Mouse (Mus musculus) liver, embryonic 11.5 days (tissue): Measurements from ENCODE around the gene Cnpy1. TPM values are rescaled to one million over a fixed set of nuclear protein-coding genes. Genes with fewer than 3 reads are reported as not detected.

Experiments used
- ATAC-seq: fragments of 200-750 bp; cut with Nextera tagmentation; replicated peaks from 2 replicates; pipeline ENCODE4 v1.8.0; 2017; ENCODE audit warnings: moderate number of reproducible peaks, mild to moderate bottlenecking, moderate TSS enrichment, moderate library complexity; ENCODE audit not compliant: low FRiP score
- DNase-seq: peaks from one replicate; pipeline ENCODE4 v3.0.0-alpha.2; 2017; ENCODE audit warnings: low spot score
- H3K27ac ChIP-seq: fragments of 300-500 bp; sonication (generic); 2 replicates; pipeline ENCODE4 v1.5.1; 2014; ENCODE audit warnings: mild to moderate bottlenecking, low read depth, low read length, control low read depth
- H3K27me3 ChIP-seq: fragments of 300-500 bp; sonication (generic); replicated peaks from 2 replicates; pipeline ENCODE4 v1.6.1; 2014; ENCODE audit warnings: low read length, mixed read lengths; ENCODE audit not compliant: control insufficient read depth, insufficient read depth
- H3K36me3 ChIP-seq: fragments of 300-500 bp; sonication (generic); 2 replicates; pipeline ENCODE4 v1.6.1; 2014; ENCODE audit warnings: mild to moderate bottlenecking, low read length, moderate library complexity, mixed read lengths; ENCODE audit not compliant: control insufficient read depth, insufficient read depth
- H3K4me1 ChIP-seq: fragments of 300-500 bp; sonication (generic); replicated peaks from 2 replicates; pipeline ENCODE4 v1.6.1; 2014; ENCODE audit warnings: low read length, mixed read lengths; ENCODE audit not compliant: control insufficient read depth, insufficient read depth
- H3K4me2 ChIP-seq: fragments of 300-500 bp; sonication (generic); 2 replicates; pipeline ENCODE4 v1.6.1; 2014; ENCODE audit warnings: mild to moderate bottlenecking, control low read depth, moderate library complexity
- H3K4me3 ChIP-seq: fragments of 300-500 bp; sonication (generic); 2 replicates; pipeline ENCODE4 v1.5.1; 2014; ENCODE audit warnings: low read depth, low read length, control low read depth
- H3K9ac ChIP-seq: fragments of 300-500 bp; sonication (generic); 2 replicates; pipeline ENCODE4 v1.6.1; 2014; ENCODE audit warnings: low read depth, low read length, control low read depth
- H3K9me3 ChIP-seq: fragments of 300-500 bp; sonication (generic); 2 replicates; pipeline ENCODE4 v1.6.1; 2016; ENCODE audit warnings: low read length, inconsistent platforms, mixed read lengths; ENCODE audit not compliant: control insufficient read depth
- WGBS: fragments of 180-500 bp; shearing (Covaris S2); extraction: QIAGEN DNeasy Blood & Tissue Kit; methylation state at CpG from one replicate; pipeline ENCODE4 v1.1.7; 2014; 5-methylcytosine and 5-hydroxymethylcytosine counted together
- polyA plus RNA-seq: library from polyadenylated mRNA; unstranded; fragments of >200 nt; fragmentation: Nextera tagmentation; extraction: Ambion mirVana; gene quantifications from 2 replicates; pipeline ENCODE4 v1.2.1, GENCODE M21; 2014

The Cnpy1 gene
- polyA plus RNA-seq, 1 experiment from 2014 or later = 0.16 TPM

- no peaks in the 10 kb centered on the region for H3K27me3 ChIP-seq
- H3K4me1 ChIP-seq = no peaks in the 10 kb centered on the region
- H3K9me3 ChIP-seq = no peaks in the 10 kb centered on the region
- WGBS = 50% methylated on average over 4 of the region's 4 CpGs
- no peak overlapping the region for H3K4me2 ChIP-seq
- H3K36me3 ChIP-seq = no peaks in the 10 kb centered on the region
- no peak overlapping the region for H3K27ac ChIP-seq
- DNase-seq (no peak), ATAC-seq (no peak)
- H3K4me3 ChIP-seq = no peak overlapping the region
- H3K9ac ChIP-seq = no peak overlapping the region
Measured at GRCm38 (mm10) chr5:28237055-28237454, 8.6 kb downstream of the Cnpy1 start.

DNA sequence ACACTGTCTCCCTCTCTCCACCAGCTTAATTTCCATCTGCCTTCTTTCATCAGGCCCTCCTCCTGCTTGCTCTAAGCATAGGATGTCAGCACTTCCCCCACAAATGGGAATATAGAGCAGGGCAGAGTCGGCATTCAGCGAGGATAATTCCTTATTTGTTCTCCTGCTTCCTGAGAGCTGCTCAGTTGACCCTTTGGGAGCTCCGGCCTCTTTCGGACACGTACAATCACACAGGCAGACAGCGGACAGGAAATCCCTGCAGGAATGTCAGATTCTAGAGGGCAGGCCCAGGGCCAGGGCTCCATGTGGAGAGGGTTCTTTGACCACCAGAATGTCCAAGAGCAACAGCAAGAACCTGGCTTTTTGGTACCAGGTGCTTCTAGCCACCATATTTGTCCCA is 9.5 kb downstream of the Cnpy1 start:
- no peaks in the 10 kb centered on the region for H3K4me1 ChIP-seq
- no peak overlapping the region for H3K4me3 ChIP-seq
- no peaks in the 10 kb centered on the region for H3K27me3 ChIP-seq
- H3K36me3 ChIP-seq = no peaks in the 10 kb centered on the region
- ATAC-seq (0 out of 2 replicates have a peak, but pooled peaks have one; percentile 20), DNase-seq (no peak)
- no peak overlapping the region for H3K4me2 ChIP-seq
- 51% methylated on average over 6 of the region's 6 CpGs for WGBS
- H3K9ac ChIP-seq = no peak overlapping the region
- no peak overlapping the region for H3K27ac ChIP-seq
- no peaks in the 10 kb centered on the region for H3K9me3 ChIP-seq

DNA sequence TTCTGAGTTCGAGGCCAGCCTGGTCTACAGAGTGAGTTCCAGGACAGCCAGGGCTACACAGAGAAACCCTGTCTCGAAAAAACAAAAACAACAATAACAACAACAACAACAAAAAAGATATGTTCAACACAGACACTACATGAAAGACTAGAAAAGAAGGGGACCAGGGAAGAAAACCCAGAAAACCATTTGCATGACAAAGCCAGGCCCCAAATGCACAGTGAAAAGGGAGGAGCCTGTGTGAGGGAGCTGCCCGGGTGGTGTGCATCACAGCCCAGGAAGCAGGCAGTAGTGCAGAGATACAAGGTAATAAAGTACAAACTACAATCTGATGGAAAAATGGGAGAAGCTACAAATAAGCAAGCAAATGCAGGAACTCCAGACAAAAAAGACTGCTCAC is 13.5 kb downstream of the Cnpy1 start:
- 73% methylated on average over 3 of the region's 3 CpGs for WGBS
- no peaks in the 10 kb centered on the region for H3K4me1 ChIP-seq
- no peaks in the 10 kb centered on the region for H3K9me3 ChIP-seq
- H3K9ac ChIP-seq = no peak overlapping the region
- H3K4me3 ChIP-seq = no peak overlapping the region
- no peaks in the 10 kb centered on the region for H3K36me3 ChIP-seq
- H3K27ac ChIP-seq = no peak overlapping the region
- DNase-seq (no peak), ATAC-seq (no peak)
- no peaks in the 10 kb centered on the region for H3K27me3 ChIP-seq
- no peak overlapping the region for H3K4me2 ChIP-seq

GRCm38 (mm10) chr5:28219596-28219995 is 26.0 kb downstream of the Cnpy1 start:
- Histone ChIP-seq H3K4me2 (no peak overlapping the region), H3K27ac (no peak overlapping the region), H3K4me1 (no peaks in the 10 kb centered on the region), H3K36me3 (no peaks in the 10 kb centered on the region), H3K9me3 (no peaks in the 10 kb centered on the region), H3K4me3 (no peak overlapping the region), H3K9ac (no peak overlapping the region), H3K27me3 (peaks cover 3% of the 10 kb centered on the region; the same call in 1 of the 2 replicates)
- DNase-seq = no peak
- 75% methylated on average over 1 of the region's 1 CpGs for WGBS
- no peak for ATAC-seq

DNA sequence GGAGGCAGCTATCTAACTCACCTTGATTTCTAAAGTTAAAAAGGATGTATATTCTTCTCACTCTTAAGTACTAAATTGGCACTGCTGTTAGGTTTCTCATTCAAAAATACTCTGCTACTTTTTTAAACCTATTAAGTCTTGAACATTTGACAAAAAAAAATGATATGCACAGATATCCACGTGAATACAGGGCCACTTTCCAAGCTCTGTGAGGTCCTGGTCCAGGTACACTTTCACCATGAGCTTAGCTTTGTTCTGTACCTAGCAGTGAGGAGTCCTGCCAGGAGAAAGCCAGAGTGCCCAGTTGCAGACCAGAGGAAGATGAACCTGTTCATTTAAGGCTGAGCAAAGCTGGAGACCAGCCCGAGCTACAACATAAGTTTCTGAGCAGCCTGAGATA is 32.2 kb downstream of the Cnpy1 start:
- no peak overlapping the region for H3K4me3 ChIP-seq
- no peak for ATAC-seq
- no peak overlapping the region for H3K9ac ChIP-seq
- no peak for DNase-seq
- no peaks in the 10 kb centered on the region; the same call in 1 of the 2 replicates for H3K4me1 ChIP-seq
- 62% methylated on average over 2 of the region's 2 CpGs for WGBS
- no peaks in the 10 kb centered on the region for H3K9me3 ChIP-seq
- H3K27ac ChIP-seq = no peak overlapping the region
- no peak overlapping the region for H3K4me2 ChIP-seq
- no peaks in the 10 kb centered on the region for H3K36me3 ChIP-seq
- H3K27me3 ChIP-seq = peaks cover 54% of the 10 kb centered on the region

DNA sequence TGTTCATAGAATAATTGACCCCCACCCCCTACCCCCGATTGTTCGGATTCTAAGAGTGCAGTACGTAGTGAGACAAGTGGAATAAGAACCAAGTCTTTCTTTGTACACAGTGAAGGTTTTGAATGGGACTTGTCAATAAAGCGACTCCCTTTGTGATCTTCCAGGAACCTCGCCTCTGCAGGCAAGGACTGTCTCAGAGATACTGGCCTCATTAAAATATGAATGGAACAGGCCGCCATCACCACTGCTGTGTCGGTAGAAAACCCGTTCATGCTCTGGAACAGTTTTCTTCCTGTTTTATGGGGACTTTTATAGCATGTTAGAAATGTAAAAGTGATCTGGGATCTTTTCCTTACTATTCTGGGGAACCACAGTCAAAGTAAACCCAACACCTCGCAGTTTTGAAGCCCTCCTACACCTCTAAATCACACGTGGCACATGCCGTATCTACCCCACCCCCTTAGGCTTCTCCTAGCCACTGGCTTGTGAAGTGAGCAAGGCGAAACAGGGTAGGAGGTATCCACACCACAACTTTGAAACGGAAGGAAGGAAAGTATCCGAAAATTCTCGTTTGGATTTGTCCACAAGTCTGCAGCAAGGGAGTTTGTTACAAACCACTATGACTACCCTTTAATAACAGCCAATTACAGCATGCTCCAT is 33.8 kb downstream of the Cnpy1 start:
- H3K4me2 ChIP-seq = no peak overlapping the region
- H3K9ac ChIP-seq = no peak overlapping the region
- DNase-seq (no peak), ATAC-seq (no peak)
- no peaks in the 10 kb centered on the region for H3K36me3 ChIP-seq
- no peaks in the 10 kb centered on the region for H3K9me3 ChIP-seq
- no peak overlapping the region for H3K27ac ChIP-seq
- peaks cover 68% of the 10 kb centered on the region for H3K27me3 ChIP-seq
- H3K4me3 ChIP-seq = no peak overlapping the region
- no peaks in the 10 kb centered on the region; the same call in 1 of the 2 replicates for H3K4me1 ChIP-seq
- 10% methylated on average over 15 of the region's 15 CpGs for WGBS

DNA sequence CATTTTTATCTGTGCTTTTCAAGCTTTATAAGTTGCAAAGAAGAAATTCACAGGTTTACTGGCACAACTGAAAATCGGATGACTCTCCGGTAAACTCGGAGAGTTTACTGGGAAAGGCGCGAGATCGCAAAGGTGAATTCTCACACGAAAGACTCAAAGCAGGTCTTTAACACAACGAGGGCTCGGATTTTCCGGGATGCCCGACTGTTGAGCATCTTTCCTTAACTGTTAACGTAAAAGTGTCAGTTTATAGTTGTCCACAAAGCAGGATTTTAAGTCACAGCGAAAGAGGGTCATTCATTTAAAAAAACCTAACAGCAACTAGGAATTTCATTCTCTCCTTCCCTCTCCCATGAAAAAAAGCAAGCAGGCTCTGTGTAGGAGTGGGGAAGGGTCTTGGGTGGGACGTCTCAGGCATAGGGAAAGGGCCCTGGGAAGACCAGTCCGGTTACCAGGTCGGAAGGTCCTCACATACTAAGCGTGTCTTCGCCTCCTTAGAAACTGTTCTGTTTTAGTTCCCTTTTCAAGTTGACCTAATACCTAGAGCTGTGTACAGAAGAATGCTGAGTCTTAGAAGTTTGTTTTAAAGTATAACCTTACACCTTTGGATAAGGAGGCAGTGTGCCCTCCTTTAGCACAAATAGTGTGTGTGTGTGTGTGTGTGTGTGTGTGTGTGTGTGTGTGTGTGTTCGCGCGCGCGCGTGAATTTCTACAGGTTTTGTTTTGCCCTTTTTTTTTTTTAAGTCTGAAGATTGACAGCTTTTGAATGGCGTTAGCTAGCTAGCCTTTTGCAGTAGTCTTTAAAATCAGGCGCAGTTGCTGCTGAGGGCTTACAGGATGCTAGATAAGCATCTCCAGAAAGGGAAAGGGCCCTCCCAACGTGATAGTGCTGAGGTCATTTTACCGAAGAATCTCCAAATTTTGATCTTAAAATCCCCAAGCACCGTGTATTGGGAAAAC is 34.7 kb downstream of the Cnpy1 start:
- no peak for DNase-seq
- Histone ChIP-seq H3K4me3 (no peak overlapping the region), H3K9me3 (no peaks in the 10 kb centered on the region), H3K4me2 (no peak overlapping the region), H3K27ac (no peak overlapping the region), H3K9ac (no peak overlapping the region), H3K36me3 (no peaks in the 10 kb centered on the region), H3K27me3 (peaks cover 69% of the 10 kb centered on the region), H3K4me1 (no peaks in the 10 kb centered on the region; the same call in 1 of the 2 replicates)
- WGBS = 3% methylated on average over 29 of the region's 29 CpGs
- no peak for ATAC-seq

DNA sequence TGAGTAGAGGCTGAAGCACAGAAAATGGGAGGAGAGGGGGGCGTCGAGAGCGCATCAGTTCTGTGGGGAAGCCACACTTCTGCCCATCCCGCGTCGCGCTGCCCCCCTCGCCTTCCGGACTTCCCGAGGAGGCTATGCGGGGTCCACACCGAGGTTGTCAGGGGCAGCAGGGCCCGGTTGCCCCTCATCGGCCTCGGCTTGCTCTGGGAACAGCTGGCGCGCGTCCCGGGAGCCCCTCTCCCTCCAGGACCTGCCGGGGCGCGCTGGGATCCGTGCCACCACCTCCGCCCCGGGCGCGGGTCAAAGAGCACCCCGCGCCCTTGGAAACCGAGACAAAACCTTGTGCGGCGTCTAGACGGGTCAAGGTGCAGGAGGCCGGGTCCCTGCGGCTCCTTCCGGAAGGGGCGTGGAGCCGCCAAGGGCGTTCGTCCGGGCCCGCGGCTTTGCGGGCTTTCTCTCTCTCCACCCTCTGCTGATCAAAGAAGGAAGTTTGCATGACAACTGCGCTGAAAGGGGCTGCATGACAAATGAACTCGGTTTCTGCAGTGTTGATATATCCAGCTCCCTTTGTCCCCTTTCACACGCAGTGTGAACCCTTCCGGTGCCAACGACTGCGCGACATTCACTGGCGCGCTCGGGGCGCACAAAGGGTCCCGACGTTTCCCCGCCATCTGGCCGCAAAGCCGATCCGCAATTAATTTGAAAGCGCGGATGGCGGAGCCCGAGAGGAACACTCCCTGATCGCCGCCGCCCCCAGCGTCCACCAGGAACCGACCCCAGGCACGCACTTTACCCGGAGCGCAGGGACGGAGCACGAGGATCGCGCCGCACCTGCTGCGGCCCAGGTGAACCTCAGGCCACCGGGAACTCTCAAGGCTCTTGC is 35.8 kb downstream of the Cnpy1 start:
- H3K4me1 ChIP-seq = no peaks in the 10 kb centered on the region; the same call in 1 of the 2 replicates
- H3K4me2 ChIP-seq = peak overlapping the region; percentile 63
- no peaks in the 10 kb centered on the region for H3K36me3 ChIP-seq
- under 1% methylated on average over 77 of the region's 80 CpGs for WGBS
- ATAC-seq (no peak), DNase-seq (peak; percentile 38)
- no peak overlapping the region for H3K27ac ChIP-seq
- peak overlapping the region; percentile 43 for H3K4me3 ChIP-seq
- H3K9me3 ChIP-seq = no peaks in the 10 kb centered on the region
- H3K27me3 ChIP-seq = peaks cover 74% of the 10 kb centered on the region
- H3K9ac ChIP-seq = no peak overlapping the region
